Mouse (Mus musculus): ENCODE results near the gene Upk3b. TPM values are rescaled to one million over a fixed set of nuclear protein-coding genes. Genes with fewer than 3 reads are reported as not detected.

The Upk3b gene
- polyA plus RNA-seq, 1 experiment, result 3.9 TPM

GRCm38 (mm10) chr5:136016014-136016876 lies 22.1 kb upstream of the Upk3b start:
- H3K27ac ChIP-seq (ENCODE audit: insufficient read depth, low read length), result no peak overlapping the region
- TF ChIP-seq CTCF (IDR thresholded peaks at IDR 0.05; ENCODE audit: extremely low read depth, insufficient read depth, insufficient read length, insufficient replicate concordance), result no peak
- 74% methylated on average over 10 of the region's 10 CpGs for WGBS
- no peak overlapping the region for H3K4me3 ChIP-seq (ENCODE audit: extremely low read depth, insufficient read depth, insufficient read length)
- DNase-seq (ENCODE audit: low read depth in 1 of 2, low spot score in 2 of 2), result no peak
- peaks cover 13% of the 10 kb centered on the region for H3K36me3 ChIP-seq (ENCODE audit: control insufficient read depth, insufficient read depth, low read length)
- no peaks in the 10 kb centered on the region for H3K4me1 ChIP-seq (ENCODE audit: control insufficient read depth, insufficient read depth, insufficient read length)
- H3K27me3 ChIP-seq (ENCODE audit: control insufficient read depth, insufficient read depth, low read length), result no peaks in the 10 kb centered on the region

GRCm38 (mm10) chr5:136017262-136017661 lies 21.0 kb upstream of the Upk3b start:
- H3K27me3 ChIP-seq (ENCODE audit: control insufficient read depth, insufficient read depth, low read length), result no peaks in the 10 kb centered on the region
- 85% methylated on average over 6 of the region's 6 CpGs for WGBS
- H3K27ac ChIP-seq (ENCODE audit: insufficient read depth, low read length), result no peak overlapping the region
- H3K4me3 ChIP-seq (ENCODE audit: extremely low read depth, insufficient read depth, insufficient read length), result no peak overlapping the region
- TF ChIP-seq CTCF (IDR thresholded peaks at IDR 0.05; ENCODE audit: extremely low read depth, insufficient read depth, insufficient read length, insufficient replicate concordance), result no peak
- no peak for TF ChIP-seq POLR2A (IDR thresholded peaks at IDR 0.05; ENCODE audit: low read depth, low read length)
- no peaks in the 10 kb centered on the region for H3K4me1 ChIP-seq (ENCODE audit: control insufficient read depth, insufficient read depth, insufficient read length)
- DNase-seq (ENCODE audit: low read depth in 1 of 2, low spot score in 2 of 2), result no peak
- peaks cover 10% of the 10 kb centered on the region for H3K36me3 ChIP-seq (ENCODE audit: control insufficient read depth, insufficient read depth, low read length)

GRCm38 (mm10) chr5:136018726-136019125 lies 19.6 kb upstream of the Upk3b start:
- no peak for DNase-seq (ENCODE audit: low read depth in 1 of 2, low spot score in 2 of 2)
- Histone ChIP-seq H3K4me1 (ENCODE audit: control insufficient read depth, insufficient read depth, insufficient read length) (no peaks in the 10 kb centered on the region), H3K36me3 (ENCODE audit: control insufficient read depth, insufficient read depth, low read length) (peaks cover 6% of the 10 kb centered on the region), H3K27me3 (ENCODE audit: control insufficient read depth, insufficient read depth, low read length) (no peaks in the 10 kb centered on the region), H3K27ac (ENCODE audit: insufficient read depth, low read length) (no peak overlapping the region), H3K4me3 (ENCODE audit: extremely low read depth, insufficient read depth, insufficient read length) (no peak overlapping the region)
- WGBS, result 82% methylated on average over 2 of the region's 2 CpGs
- TF ChIP-seq POLR2A (IDR thresholded peaks at IDR 0.05; ENCODE audit: low read depth, low read length) (no peak), CTCF (IDR thresholded peaks at IDR 0.05; ENCODE audit: extremely low read depth, insufficient read depth, insufficient read length, insufficient replicate concordance) (no peak)

GRCm38 (mm10) chr5:136019907-136020306 lies 18.4 kb upstream of the Upk3b start:
- no peaks in the 10 kb centered on the region for H3K4me1 ChIP-seq (ENCODE audit: control insufficient read depth, insufficient read depth, insufficient read length)
- no peak overlapping the region for H3K4me3 ChIP-seq (ENCODE audit: extremely low read depth, insufficient read depth, insufficient read length)

GRCm38 (mm10) chr5:136025712-136026111 lies 12.6 kb upstream of the Upk3b start:
- 90% methylated on average over 3 of the region's 3 CpGs for WGBS
- Histone ChIP-seq H3K27me3 (ENCODE audit: control insufficient read depth, insufficient read depth, low read length) (no peaks in the 10 kb centered on the region), H3K36me3 (ENCODE audit: control insufficient read depth, insufficient read depth, low read length) (peaks cover 26% of the 10 kb centered on the region), H3K4me3 (ENCODE audit: extremely low read depth, insufficient read depth, insufficient read length) (no peak overlapping the region), H3K4me1 (ENCODE audit: control insufficient read depth, insufficient read depth, insufficient read length) (no peaks in the 10 kb centered on the region), H3K27ac (ENCODE audit: insufficient read depth, low read length) (no peak overlapping the region)
- TF ChIP-seq POLR2A (IDR thresholded peaks at IDR 0.05; ENCODE audit: low read depth, low read length), result no peak
- no peak for DNase-seq (ENCODE audit: low read depth in 1 of 2, low spot score in 2 of 2)

More at GRCm38 (mm10) chr5:136019907-136020306, 18.4 kb upstream of the Upk3b start:
- TF ChIP-seq CTCF (IDR thresholded peaks at IDR 0.05; ENCODE audit: extremely low read depth, insufficient read depth, insufficient read length, insufficient replicate concordance) (no peak), POLR2A (IDR thresholded peaks at IDR 0.05; ENCODE audit: low read depth, low read length) (no peak)
- peaks cover 6% of the 10 kb centered on the region for H3K36me3 ChIP-seq (ENCODE audit: control insufficient read depth, insufficient read depth, low read length)
- no peaks in the 10 kb centered on the region for H3K27me3 ChIP-seq (ENCODE audit: control insufficient read depth, insufficient read depth, low read length)
- 73% methylated on average over 1 of the region's 1 CpGs for WGBS
- DNase-seq (ENCODE audit: low read depth in 1 of 2, low spot score in 2 of 2), result no peak
- H3K27ac ChIP-seq (ENCODE audit: insufficient read depth, low read length), result no peak overlapping the region

GRCm38 (mm10) chr5:136026859-136027258 lies 11.4 kb upstream of the Upk3b start:
- 84% methylated on average over 9 of the region's 9 CpGs for WGBS
- TF ChIP-seq CTCF (IDR thresholded peaks at IDR 0.05; ENCODE audit: extremely low read depth, insufficient read depth, insufficient read length, insufficient replicate concordance) (no peak), POLR2A (IDR thresholded peaks at IDR 0.05; ENCODE audit: low read depth, low read length) (no peak)
- DNase-seq (ENCODE audit: low read depth in 1 of 2, low spot score in 2 of 2), result no peak
- no peak overlapping the region for H3K4me3 ChIP-seq (ENCODE audit: extremely low read depth, insufficient read depth, insufficient read length)
- no peak overlapping the region for H3K27ac ChIP-seq (ENCODE audit: insufficient read depth, low read length)
- H3K27me3 ChIP-seq (ENCODE audit: control insufficient read depth, insufficient read depth, low read length), result no peaks in the 10 kb centered on the region
- H3K4me1 ChIP-seq (ENCODE audit: control insufficient read depth, insufficient read depth, insufficient read length), result no peaks in the 10 kb centered on the region
- H3K36me3 ChIP-seq (ENCODE audit: control insufficient read depth, insufficient read depth, low read length), result peaks cover 30% of the 10 kb centered on the region

GRCm38 (mm10) chr5:136027612-136028311 lies 10.5 kb upstream of the Upk3b start:
- no peaks in the 10 kb centered on the region for H3K4me1 ChIP-seq (ENCODE audit: control insufficient read depth, insufficient read depth, insufficient read length)
- H3K36me3 ChIP-seq (ENCODE audit: control insufficient read depth, insufficient read depth, low read length), result peaks cover 32% of the 10 kb centered on the region
- no peak for DNase-seq (ENCODE audit: low read depth in 1 of 2, low spot score in 2 of 2)
- no peaks in the 10 kb centered on the region for H3K27me3 ChIP-seq (ENCODE audit: control insufficient read depth, insufficient read depth, low read length)
- H3K4me3 ChIP-seq (ENCODE audit: extremely low read depth, insufficient read depth, insufficient read length), result no peak overlapping the region
- WGBS, result 92% methylated on average over 11 of the region's 11 CpGs
- TF ChIP-seq POLR2A (IDR thresholded peaks at IDR 0.05; ENCODE audit: low read depth, low read length), result no peak
- TF ChIP-seq CTCF (IDR thresholded peaks at IDR 0.05; ENCODE audit: extremely low read depth, insufficient read depth, insufficient read length, insufficient replicate concordance), result 0 out of 2 replicates have a peak, but pooled peaks have one; percentile 19
- H3K27ac ChIP-seq (ENCODE audit: insufficient read depth, low read length), result no peak overlapping the region
